Comparison of ENCODE assay signal across 9 mouse cellular contexts in genomic region chr14:118235361-118235972, GRCm38 (mm10). TPM values are rescaled to one million over a fixed set of nuclear protein-coding genes. Genes with fewer than 3 reads are reported as not detected.
A peak's percentile ranks its signal among the peaks of the same experiment; 100 is the strongest.
DNase-seq lines count a peak whose midpoint lies in the region; ATAC-seq lines count a peak whose summit lies in the region.
"Had no signal": no experiment of that assay in that cellular context is flagged by ENCODE, and none has a peak within 500 bp of the region (broad histone marks: within the 10 kb centered on the region; RNA-seq: fewer than 3 reads in every experiment).

No protein-coding gene starts in this region.

- H3K4me1 ChIP-seq in kidney, embryonic 14.5 days (ENCODE audit: control insufficient read depth, insufficient read depth, low read length): peaks cover 21% of the 10 kb centered on the region
- peaks cover 37% of the 10 kb centered on the region for H3K4me1 ChIP-seq in forebrain, embryonic 12.5 days
- H3K4me1 ChIP-seq in intestine, embryonic 16.5 days (ENCODE audit: control insufficient read depth, insufficient read depth, low read length): peaks cover 30% of the 10 kb centered on the region
- peaks cover 38% of the 10 kb centered on the region for H3K4me1 ChIP-seq in midbrain, embryonic 12.5 days

- 1% methylated on average over 61 of the region's 62 CpGs for WGBS in kidney, embryonic 14.5 days
- WGBS in forebrain, embryonic 12.5 days: under 1% methylated on average over 62 of the region's 62 CpGs
- WGBS in intestine, embryonic 16.5 days: under 1% methylated on average over 61 of the region's 62 CpGs
- WGBS in midbrain, embryonic 12.5 days: under 1% methylated on average over 50 of the region's 62 CpGs

- no peak overlapping the region for H3K27ac ChIP-seq in kidney, embryonic 14.5 days (ENCODE audit: low read depth, low read length)
- H3K27ac ChIP-seq in forebrain, embryonic 12.5 days: peak overlapping the region; percentile 95
- no peak overlapping the region for H3K27ac ChIP-seq in intestine, embryonic 16.5 days (ENCODE audit: low read length)
- peak overlapping the region; percentile 93 for H3K27ac ChIP-seq in midbrain, embryonic 12.5 days (replicated peaks)

- H3K27me3 ChIP-seq in kidney, embryonic 14.5 days (ENCODE audit: control insufficient read depth, insufficient read depth, low read length): peaks cover 84% of the 10 kb centered on the region
- H3K27me3 ChIP-seq in forebrain, embryonic 12.5 days: peaks cover 22% of the 10 kb centered on the region
- peaks cover 83% of the 10 kb centered on the region for H3K27me3 ChIP-seq in intestine, embryonic 16.5 days (replicated peaks; ENCODE audit: control insufficient read depth, insufficient read depth, low read length)
- peaks cover 45% of the 10 kb centered on the region for H3K27me3 ChIP-seq in midbrain, embryonic 12.5 days

- no peak for DNase-seq in kidney, adult 11 months
- peak; percentile 3 for DNase-seq in T-cell, adult 2 months (ENCODE audit: low spot score)
- DNase-seq in layer of hippocampus, adult 9-11 months: no peak

- H3K9me3 ChIP-seq in kidney, embryonic 14.5 days (ENCODE audit: control insufficient read depth, low read length): no peaks in the 10 kb centered on the region
- H3K9me3 ChIP-seq in forebrain, embryonic 12.5 days: no peaks in the 10 kb centered on the region
- no peaks in the 10 kb centered on the region for H3K9me3 ChIP-seq in intestine, embryonic 16.5 days (ENCODE audit: control insufficient read depth, low read length)
- no peaks in the 10 kb centered on the region for H3K9me3 ChIP-seq in midbrain, embryonic 12.5 days

- peak overlapping the region; percentile 94 for H3K4me2 ChIP-seq in kidney, embryonic 14.5 days (replicated peaks; ENCODE audit: low read depth, low read length)
- H3K4me2 ChIP-seq in forebrain, embryonic 12.5 days: peak overlapping the region; percentile 75
- H3K4me2 ChIP-seq in intestine, embryonic 16.5 days (ENCODE audit: low read depth, low read length): peak overlapping the region; percentile 88
- peak overlapping the region; percentile 69 for H3K4me2 ChIP-seq in midbrain, embryonic 12.5 days (replicated peaks)

- no peaks in the 10 kb centered on the region for H3K36me3 ChIP-seq in kidney, embryonic 14.5 days (ENCODE audit: control insufficient read depth, insufficient read depth, low read length)
- H3K36me3 ChIP-seq in forebrain, embryonic 12.5 days (replicated peaks): peaks cover 17% of the 10 kb centered on the region
- H3K36me3 ChIP-seq in intestine, embryonic 16.5 days (ENCODE audit: control insufficient read depth, insufficient read depth, low read length): no peaks in the 10 kb centered on the region
- peaks cover 10% of the 10 kb centered on the region for H3K36me3 ChIP-seq in midbrain, embryonic 12.5 days

- H3K4me3 ChIP-seq in kidney, embryonic 14.5 days (ENCODE audit: low read length): peak overlapping the region; percentile 52
- H3K4me3 ChIP-seq in forebrain, embryonic 12.5 days (replicated peaks): peak overlapping the region; percentile 83
- peak overlapping the region; percentile 57 for H3K4me3 ChIP-seq in intestine, embryonic 16.5 days (ENCODE audit: low read length)
- H3K4me3 ChIP-seq in midbrain, embryonic 12.5 days: peak overlapping the region; percentile 84

- ATAC-seq in kidney, embryonic 14.5 days (ENCODE audit: low FRiP score, low TSS enrichment): no peak
- no peak for ATAC-seq in forebrain, embryonic 12.5 days (ENCODE audit: low FRiP score)
- no peak for ATAC-seq in intestine, embryonic 16.5 days
- ATAC-seq in midbrain, embryonic 12.5 days (ENCODE audit: low FRiP score, low read depth): no peak
- ATAC-seq in inflammation-experienced regulatory T-cells, adult 6 months: no peak

- 0 out of 2 replicates have a peak overlapping the region, but pooled peaks have one; percentile 23 for H3K9ac ChIP-seq in kidney, embryonic 14.5 days (ENCODE audit: low read depth, low read length)
- peak overlapping the region; percentile 90 for H3K9ac ChIP-seq in forebrain, embryonic 12.5 days
- no peak overlapping the region for H3K9ac ChIP-seq in intestine, embryonic 16.5 days (ENCODE audit: low read depth, low read length)
- H3K9ac ChIP-seq in midbrain, embryonic 12.5 days (replicated peaks): peak overlapping the region; percentile 92

RNA-seq across cellular contexts. Expression of gene Sox21, which starts 1.4 kb away (rescaled TPM):
- 0.09 TPM in 1 of 2 replicates, not detected in the other for polyA plus RNA-seq in kidney, embryonic 14.5 days (2014; fragmentation: Nextera tagmentation; extraction: Ambion mirVana)
- 21.2 and 24.9 TPM in 2 replicates for polyA plus RNA-seq in forebrain, embryonic 12.5 days (2016; fragmentation: Nextera tagmentation; extraction: Ambion mirVana)
- polyA plus RNA-seq in intestine, embryonic 16.5 days (2015; fragmentation: Nextera tagmentation; extraction: Ambion mirVana): not detected in 2 replicates
- polyA plus RNA-seq in midbrain, embryonic 12.5 days (2016; fragmentation: Nextera tagmentation; extraction: Ambion mirVana): 34.8 and 35.5 TPM in 2 replicates
- not detected for polyA plus RNA-seq in inflammation-experienced regulatory T-cells, adult 6 months (2017; shearing (Covaris generic))

RNA-seq across cellular contexts. Expression of gene Gm9376, which starts 31.3 kb away (rescaled TPM):
- polyA plus RNA-seq in kidney, embryonic 14.5 days (2014; fragmentation: Nextera tagmentation; extraction: Ambion mirVana): not detected in 2 replicates
- polyA plus RNA-seq in forebrain, embryonic 12.5 days (2016; fragmentation: Nextera tagmentation; extraction: Ambion mirVana): not detected in 2 replicates
- polyA plus RNA-seq in intestine, embryonic 16.5 days (2015; fragmentation: Nextera tagmentation; extraction: Ambion mirVana): not detected in 2 replicates
- polyA plus RNA-seq in midbrain, embryonic 12.5 days (2016; fragmentation: Nextera tagmentation; extraction: Ambion mirVana): not detected in 2 replicates
- polyA plus RNA-seq in inflammation-experienced regulatory T-cells, adult 6 months (2017; shearing (Covaris generic)): not detected
- polyA plus RNA-seq: gonadal fat pad, adult 2 months had no signal

Comparison
In these comparisons a context has a peak if more than half of its experiments do, and no peak if none do; other contexts are left out.
1. H3K27ac ChIP-seq: peak in forebrain, embryonic 12.5 days (single experiment) and midbrain, embryonic 12.5 days (single experiment); none in kidney, embryonic 14.5 days (single experiment) and intestine, embryonic 16.5 days (single experiment).
2. RNA of gene Sox21, which starts 1.4 kb away (polyA plus RNA-seq): 34.8 to 35.5 TPM in midbrain, embryonic 12.5 days and 21.2 to 24.9 TPM in forebrain, embryonic 12.5 days; 0.09 TPM in kidney, embryonic 14.5 days, not detected in intestine, embryonic 16.5 days and not detected in inflammation-experienced regulatory T-cells, adult 6 months; every median in the first group is over 10 times any median in the second.
3. Peak in every context shown above with its lines, with median percentiles within 50 percentile points of each other: H3K4me2 ChIP-seq and H3K4me3 ChIP-seq.